Mouse (Mus musculus) cerebellum, postnatal 10 days (tissue): ENCODE measurements around the gene Ensa.
"Not testable (repeated sequence)": the region's sequence is repeated elsewhere in the genome, so short reads cannot be mapped to it uniquely, and the experiment has no call there.

ENCODE experiments used
- DNase-seq, 2 experiments: peaks; one replicate each; pipeline ENCODE4 v3.0.0; 2021; ENCODE audit warnings: mixed read lengths in 2 of 2

Ensa gene

DNA sequence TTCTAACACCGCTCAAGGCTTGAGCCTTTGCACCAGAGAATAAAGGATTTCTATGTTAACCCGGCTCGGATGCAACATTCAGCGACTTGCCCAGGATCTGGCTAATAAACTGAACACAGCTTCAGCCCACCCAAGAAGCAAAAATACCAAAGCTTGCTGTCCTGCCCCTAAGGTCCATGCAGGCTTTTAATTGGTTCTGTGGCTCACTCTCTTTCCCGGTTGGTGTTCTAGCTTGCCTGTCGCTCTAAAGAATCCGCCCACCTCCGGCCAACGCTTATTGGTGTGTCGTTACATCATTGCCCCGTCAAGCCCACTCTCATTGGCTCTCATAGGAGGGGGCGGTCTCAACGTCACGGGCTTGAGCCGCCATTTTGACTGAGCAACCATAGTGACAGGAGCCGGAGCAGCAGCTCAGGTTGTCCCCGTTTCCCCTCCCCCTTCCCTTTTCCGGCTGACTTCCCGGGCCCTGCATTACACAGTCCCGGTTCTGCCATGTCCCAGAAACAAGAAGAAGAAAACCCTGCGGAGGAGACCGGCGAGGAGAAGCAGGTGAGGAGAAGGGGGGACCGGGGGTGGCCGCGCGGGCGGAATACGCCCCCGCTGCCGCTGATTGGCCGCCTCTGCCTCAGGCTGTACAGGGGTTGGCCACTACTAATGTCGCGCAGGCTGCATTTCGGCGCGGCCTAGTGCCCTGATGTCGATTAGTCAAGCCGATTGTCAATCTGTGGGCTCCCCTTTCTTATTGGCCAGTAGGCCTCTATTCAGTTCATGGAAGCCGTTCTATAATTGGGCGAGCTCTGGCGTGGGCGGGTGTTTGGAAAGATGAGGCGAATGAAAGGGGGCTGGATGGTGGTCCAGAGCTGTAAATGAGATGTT is at the start of gene Ensa:
Gene Ensa, plus strand, starts transcription at position 366 of the 876 bp plus-strand sequence.
- peak; percentile 97 to 98 for DNase-seq

GRCm38 (mm10) chr3:95587754-95588603 is 36.8 kb upstream of the Ensa start:
- no peak for DNase-seq

- peak; percentile 94 to 95 for DNase-seq
Measured at GRCm38 (mm10) chr3:95588604-95589086, 36.1 kb upstream of the Ensa start, which contains the start of gene Golph3l. Gene Golph3l (plus strand): TSS chr3:95588934.

DNA sequence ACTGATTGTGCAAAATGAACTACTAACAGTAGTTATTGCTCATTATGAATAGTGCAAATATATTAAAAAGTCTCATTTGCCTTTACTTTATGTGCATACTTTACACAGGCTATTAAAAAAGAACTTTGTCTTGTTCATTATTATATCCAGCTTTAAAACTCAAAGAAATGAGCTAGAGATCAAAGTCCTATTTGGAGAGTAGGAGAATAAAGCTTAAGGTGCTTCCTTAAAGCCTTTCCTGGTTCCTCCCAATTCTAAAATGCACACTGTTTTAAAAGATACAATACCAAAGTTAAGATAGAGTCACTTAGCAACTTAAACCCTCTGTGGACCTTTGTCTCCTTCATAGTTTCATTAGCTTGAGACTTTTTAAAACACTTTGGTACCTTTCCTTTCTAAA is 26.1 kb upstream of the Ensa start:
- no peak for DNase-seq

GRCm38 (mm10) chr3:95601287-95601686 is 23.5 kb upstream of the Ensa start:
- no peak for DNase-seq

GRCm38 (mm10) chr3:95606096-95606495 is 18.7 kb upstream of the Ensa start:
- DNase-seq = no peak

GRCm38 (mm10) chr3:95609195-95609594 is 15.6 kb upstream of the Ensa start:
- DNase-seq = no peak

GRCm38 (mm10) chr3:95613996-95614395 is 10.8 kb upstream of the Ensa start:
- no peak for DNase-seq

DNA sequence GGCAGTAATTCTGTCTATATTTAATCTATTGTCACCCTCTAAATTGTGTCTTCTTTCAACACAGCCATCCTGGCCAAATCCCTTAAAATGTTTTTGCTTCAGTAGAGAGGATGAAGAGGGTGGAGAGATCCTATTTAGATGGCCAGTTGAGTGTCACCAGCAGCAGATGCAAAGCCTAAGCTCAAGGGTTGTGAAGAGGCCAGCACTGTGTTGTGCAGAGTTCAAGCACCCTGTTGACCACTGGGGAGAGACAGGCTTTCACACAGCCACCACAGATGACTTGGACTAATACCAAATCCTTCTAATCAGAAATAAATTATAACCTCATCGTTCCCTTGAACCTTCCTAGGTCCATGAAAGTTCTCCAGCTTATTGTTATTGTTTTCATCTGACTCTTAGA is 6.3 kb upstream of the Ensa start:
- DNase-seq = no peak

DNA sequence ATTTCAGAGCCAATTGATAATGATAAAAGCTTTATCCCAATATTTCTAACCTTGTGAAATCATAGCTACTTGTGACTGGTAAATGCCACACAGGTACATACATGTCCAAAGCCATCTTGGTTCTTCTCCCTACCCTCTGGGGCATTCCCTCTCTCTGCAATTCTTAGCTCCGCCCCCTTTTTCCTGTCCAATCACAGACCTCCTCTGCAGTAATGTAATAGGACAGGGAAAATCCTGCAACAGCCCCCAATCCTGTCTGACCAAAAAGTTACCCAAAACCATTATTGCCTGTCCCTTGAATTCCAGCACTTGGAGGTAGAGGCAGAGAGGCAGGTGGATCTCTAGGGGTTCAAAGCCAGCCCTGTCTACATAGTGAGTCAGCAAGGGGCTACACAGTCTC is 3.6 kb upstream of the Ensa start:
- no peak for DNase-seq

DNA sequence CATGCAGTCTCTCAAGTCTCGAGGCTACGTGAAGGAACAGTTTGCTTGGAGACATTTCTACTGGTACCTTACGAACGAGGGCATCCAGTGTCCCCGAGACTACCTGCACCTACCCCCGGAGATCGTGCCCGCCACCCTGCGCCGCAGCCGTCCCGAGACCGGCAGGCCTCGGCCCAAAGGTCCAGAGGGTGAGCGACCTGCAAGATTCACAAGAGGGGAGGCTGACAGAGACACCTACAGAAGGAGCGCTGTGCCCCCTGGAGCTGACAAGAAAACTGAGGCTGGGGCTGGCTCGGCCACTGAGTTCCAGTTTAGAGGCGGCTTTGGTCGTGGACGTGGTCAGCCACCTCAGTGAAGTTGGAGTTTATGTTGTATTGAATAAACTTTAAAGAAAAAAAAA is 2.4 kb upstream of the Ensa start:
- not testable (repeated sequence) for DNase-seq

GRCm38 (mm10) chr3:95623551-95623950 is 1.2 kb upstream of the Ensa start:
- DNase-seq = peak in 1 of 2 experiments; percentile 15

DNA sequence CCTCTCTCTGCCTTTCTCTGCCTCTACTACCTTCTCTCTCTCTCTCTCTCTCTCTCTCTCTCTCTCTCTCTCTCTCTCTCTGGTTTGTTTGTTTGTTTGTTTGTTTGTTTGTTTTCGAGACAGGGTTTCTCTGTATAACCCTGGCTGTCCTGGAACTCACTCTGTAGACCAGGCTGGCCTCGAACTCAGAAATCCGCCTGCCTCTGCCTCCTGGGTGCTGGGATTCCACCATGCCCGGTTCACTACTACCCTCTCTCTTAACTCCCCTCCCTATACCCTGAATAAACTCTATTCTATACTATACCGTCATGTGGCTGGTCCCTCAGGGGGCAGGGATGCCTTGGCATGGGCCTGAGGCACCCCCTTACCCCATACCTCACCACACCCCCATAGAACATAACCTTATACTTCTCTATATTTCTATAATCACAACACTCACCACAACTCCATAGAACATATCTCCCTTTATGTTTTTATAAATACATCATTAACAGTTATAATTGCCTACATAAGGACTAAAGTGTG is 740 bp upstream of the Ensa start:
- peak in 1 of 2 experiments; percentile 35 for DNase-seq

DNA sequence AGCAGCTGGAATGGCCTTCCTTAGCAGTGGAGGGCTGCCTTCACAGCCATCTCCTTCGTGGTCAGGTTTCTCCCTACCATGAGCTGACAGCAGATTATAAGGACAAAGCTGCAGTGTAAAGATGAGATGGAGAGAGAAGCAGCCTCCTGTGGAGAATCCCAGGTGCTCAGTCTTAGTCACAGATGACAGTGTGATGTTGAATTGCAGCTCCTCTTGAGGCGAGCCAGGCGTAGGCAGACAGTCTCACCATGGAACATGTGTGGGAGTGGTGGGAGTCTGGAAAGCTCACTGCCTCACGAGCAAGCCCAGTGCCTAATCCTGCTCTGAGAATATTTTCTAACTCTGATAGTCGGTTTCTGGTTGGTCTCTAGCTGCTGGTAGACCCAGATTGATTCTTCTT is 3.0 kb downstream of the Ensa start:
- peak in 1 of 2 experiments; percentile 12 for DNase-seq

DNA sequence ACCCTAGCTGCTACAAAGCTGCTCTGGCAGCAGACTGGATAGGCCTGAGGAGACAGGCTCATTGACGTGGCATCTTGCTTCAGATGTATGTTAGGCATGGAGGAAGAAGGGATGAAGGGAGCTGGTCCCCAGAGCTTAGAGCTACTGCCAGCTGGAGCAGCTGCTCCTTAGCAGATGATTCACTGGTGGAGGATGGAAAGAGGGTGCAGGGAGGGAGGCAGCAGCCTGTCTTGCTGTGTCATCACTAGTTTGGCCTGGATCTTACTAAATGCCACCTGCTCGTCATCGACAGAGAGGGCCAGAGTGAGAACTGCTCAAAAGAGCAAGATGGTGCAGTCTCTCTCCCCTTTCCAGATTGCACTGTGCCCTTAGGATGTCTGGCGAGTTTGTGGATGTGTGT is 5.0 kb downstream of the Ensa start:
- DNase-seq = peak; percentile 53 to 65

DNA sequence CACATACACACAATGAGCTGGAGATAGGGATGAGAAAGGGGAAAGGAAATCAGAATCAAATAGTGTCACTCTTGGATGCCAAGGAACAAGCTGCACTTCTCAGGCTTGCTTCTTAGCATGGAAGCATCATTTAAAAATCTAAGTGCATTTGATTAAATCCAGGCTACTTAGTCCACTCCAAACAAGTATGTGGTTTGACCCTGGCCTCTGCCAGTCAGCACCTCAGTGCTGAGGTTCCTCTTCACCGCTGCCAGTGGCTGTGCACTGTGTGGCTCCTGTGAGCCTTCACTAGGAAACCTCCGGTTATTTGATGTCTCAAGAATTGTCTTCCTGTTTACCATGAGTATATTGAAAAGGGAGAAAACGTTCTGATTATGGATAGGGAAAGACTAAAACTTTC is 6.1 kb downstream of the Ensa start:
- no peak for DNase-seq

GRCm38 (mm10) chr3:95631304-95631703 is 6.5 kb downstream of the Ensa start:
- DNase-seq = no peak

- peak in 1 of 2 experiments; percentile 34 for DNase-seq
Measured at GRCm38 (mm10) chr3:95632648-95633588, 8.1 kb downstream of the Ensa start.

- DNase-seq = no peak
Measured at GRCm38 (mm10) chr3:95635636-95636035, 10.8 kb downstream of the Ensa start.

- no peak for DNase-seq
Measured at GRCm38 (mm10) chr3:95636072-95636471, 11.3 kb downstream of the Ensa start.

DNA sequence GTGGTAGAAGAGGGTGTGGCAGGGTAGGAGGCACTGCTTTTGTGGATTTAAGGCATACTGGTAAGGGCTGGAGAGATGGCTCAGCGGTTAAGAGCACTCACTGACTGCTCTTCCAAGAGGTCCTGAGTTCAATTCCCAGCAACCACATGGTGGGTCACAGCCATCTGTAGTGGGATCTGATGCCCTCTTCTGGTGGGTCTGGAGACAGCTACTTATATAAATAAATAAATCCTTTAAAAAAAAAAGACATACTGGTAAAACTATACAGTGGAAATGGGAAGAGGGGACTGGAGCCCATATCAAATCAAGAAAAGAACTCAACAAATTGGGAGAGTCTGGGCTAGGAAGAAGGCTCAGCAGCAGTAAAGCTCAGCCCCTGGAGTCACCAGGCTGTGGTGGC is 14.9 kb downstream of the Ensa start:
- no peak for DNase-seq

GRCm38 (mm10) chr3:95643097-95643496 is 18.3 kb downstream of the Ensa start:
- no peak for DNase-seq
